Mouse (Mus musculus): ENCODE data around the gene Selenbp2.
"Not testable (repeated sequence)": the region's sequence is repeated elsewhere in the genome, so short reads cannot be mapped to it uniquely, and the experiment has no call there.

GRCm38 (mm10) chr3:94653967-94654366 lies 39.4 kb upstream of the Selenbp2 start:
- TF ChIP-seq GATA1 (IDR thresholded peaks at IDR 0.05; ENCODE audit: borderline replicate concordance, low read length); FLI1 (IDR thresholded peaks at IDR 0.05; ENCODE audit: low read length): not testable (repeated sequence)

All from megakaryocyte, embryonic 14.5 days (primary cell).